Mouse (Mus musculus) right cerebral cortex, postnatal 14 days (tissue): ENCODE measurements around the gene Abl2.

Source experiments
- DNase-seq: peaks from one replicate; pipeline ENCODE4 v3.0.0; 2022

Abl2 gene

GRCm38 (mm10) chr1:156585512-156585911 is 26.9 kb downstream of the Abl2 start:
- no peak for DNase-seq

GRCm38 (mm10) chr1:156589811-156590305 is 31.3 kb downstream of the Abl2 start:
- DNase-seq, result no peak

GRCm38 (mm10) chr1:156590357-156590756 is 31.8 kb downstream of the Abl2 start:
- no peak for DNase-seq

- no peak for DNase-seq
Measured at GRCm38 (mm10) chr1:156593267-156593666, 34.7 kb downstream of the Abl2 start.

- no peak for DNase-seq
Measured at GRCm38 (mm10) chr1:156597089-156597488, 38.5 kb downstream of the Abl2 start.

GRCm38 (mm10) chr1:156602545-156602944 is 44.0 kb downstream of the Abl2 start:
- no peak for DNase-seq

GRCm38 (mm10) chr1:156605094-156605866 is 46.7 kb downstream of the Abl2 start:
- DNase-seq, result no peak

GRCm38 (mm10) chr1:156605940-156606339 is 47.4 kb downstream of the Abl2 start:
- no peak for DNase-seq

GRCm38 (mm10) chr1:156608496-156608895 is 49.9 kb downstream of the Abl2 start:
- no peak for DNase-seq

GRCm38 (mm10) chr1:156610257-156610656 is 51.7 kb downstream of the Abl2 start:
- no peak for DNase-seq

- DNase-seq, result no peak
Measured at GRCm38 (mm10) chr1:156613855-156614530, 55.4 kb downstream of the Abl2 start.

GRCm38 (mm10) chr1:156614710-156615109 is 56.1 kb downstream of the Abl2 start:
- DNase-seq, result no peak

- no peak for DNase-seq
Measured at GRCm38 (mm10) chr1:156615381-156616133, 57.0 kb downstream of the Abl2 start.

GRCm38 (mm10) chr1:156616989-156617598 is 58.5 kb downstream of the Abl2 start:
- DNase-seq, result no peak

GRCm38 (mm10) chr1:156617811-156618210 is 59.2 kb downstream of the Abl2 start:
- DNase-seq, result no peak

- no peak for DNase-seq
Measured at GRCm38 (mm10) chr1:156620292-156620909, 61.8 kb downstream of the Abl2 start.

- no peak for DNase-seq
Measured at GRCm38 (mm10) chr1:156620951-156621350, 62.4 kb downstream of the Abl2 start.

GRCm38 (mm10) chr1:156624231-156624630 is 65.6 kb downstream of the Abl2 start:
- DNase-seq, result no peak

GRCm38 (mm10) chr1:156626729-156627128 is 68.1 kb downstream of the Abl2 start:
- DNase-seq, result no peak

GRCm38 (mm10) chr1:156629984-156630383 is 71.4 kb downstream of the Abl2 start:
- DNase-seq, result no peak

- DNase-seq, result no peak
Measured at GRCm38 (mm10) chr1:156630965-156631364, 72.4 kb downstream of the Abl2 start.

GRCm38 (mm10) chr1:156633095-156633494 is 74.5 kb downstream of the Abl2 start:
- no peak for DNase-seq

GRCm38 (mm10) chr1:156635148-156635547 is 76.6 kb downstream of the Abl2 start:
- no peak for DNase-seq
